Mouse (Mus musculus): ENCODE measurements at regions not wholly inside any gene's neighbourhood (a gene's known extent, or its start where the extent isn't known, plus 50 kb on each side); places are given as distances from the start of the nearest gene placed in this dataset.

GRCm38 (mm10) chr12:31136364-31136763, 62.7 kb downstream of the Fam110c start:
- TF ChIP-seq POLR2A (IDR thresholded peaks at IDR 0.05; ENCODE audit: control insufficient read depth, low read depth, low read length) = no peak
- TF ChIP-seq CTCF (IDR thresholded peaks at IDR 0.05; ENCODE audit: control insufficient read depth, insufficient read depth, insufficient replicate concordance, low read depth, low read length) = no peak

All from testis, adult 2 months (tissue).